In genomic region chr12:50549860-50550555, GRCm38 (mm10) we compare ENCODE assay signal across 9 mouse cellular contexts.
DNase-seq lines count a peak whose midpoint lies in the region; ATAC-seq lines count a peak whose summit lies in the region.
"Had no signal": no experiment of that assay in that cellular context is flagged by ENCODE, and none has a peak within 500 bp of the region (broad histone marks: within the 10 kb centered on the region; RNA-seq: fewer than 3 reads in every experiment).

No protein-coding gene starts in this region.

- peak overlapping the region; percentile 53 for H3K27ac ChIP-seq in forebrain, embryonic 15.5 days (replicated peaks)
- no peak overlapping the region for H3K27ac ChIP-seq in forebrain, embryonic 10.5 days
- no peak overlapping the region for H3K27ac ChIP-seq in neural tube, embryonic 15.5 days (replicated peaks)
- H3K27ac ChIP-seq: heart, embryonic 13.5 days had no signal

- no peak overlapping the region for H3K9ac ChIP-seq in forebrain, embryonic 15.5 days (replicated peaks)
- H3K9ac ChIP-seq in neural tube, embryonic 15.5 days (replicated peaks) = no peak overlapping the region
- H3K9ac ChIP-seq: heart, embryonic 13.5 days had no signal

- H3K4me2 ChIP-seq in forebrain, embryonic 15.5 days (replicated peaks) = no peak overlapping the region
- no peak overlapping the region for H3K4me2 ChIP-seq in neural tube, embryonic 15.5 days
- H3K4me2 ChIP-seq: heart, embryonic 13.5 days had no signal

- no peaks in the 10 kb centered on the region for H3K27me3 ChIP-seq in forebrain, embryonic 15.5 days
- H3K27me3 ChIP-seq in forebrain, embryonic 10.5 days (ENCODE audit: poor library complexity, severe bottlenecking) = 0 out of 2 replicates have a peak, but pooled peaks cover 6% of the 10 kb centered on the region
- H3K27me3 ChIP-seq in neural tube, embryonic 15.5 days (replicated peaks) = no peaks in the 10 kb centered on the region
- H3K27me3 ChIP-seq: heart, embryonic 13.5 days had no signal

- 41% methylated on average over 8 of the region's 8 CpGs for WGBS in forebrain, embryonic 15.5 days
- WGBS in forebrain, embryonic 10.5 days = 91% methylated on average over 8 of the region's 8 CpGs
- WGBS in neural tube, embryonic 15.5 days = 63% methylated on average over 8 of the region's 8 CpGs

- intact Hi-C loops in heart, postnatal 36 days (cut with DNase I) = loop anchor here (5.0 kb wide), 2 partner anchors 38 to 97 kb away; partner anchors contain the start of gene Prkd1

- H3K36me3 ChIP-seq in forebrain, embryonic 15.5 days = no peaks in the 10 kb centered on the region
- H3K36me3 ChIP-seq in forebrain, embryonic 10.5 days (replicated peaks) = no peaks in the 10 kb centered on the region
- H3K36me3 ChIP-seq in neural tube, embryonic 15.5 days = no peaks in the 10 kb centered on the region
- H3K36me3 ChIP-seq: heart, embryonic 13.5 days had no signal

- peaks cover 36% of the 10 kb centered on the region for H3K4me1 ChIP-seq in forebrain, embryonic 15.5 days
- H3K4me1 ChIP-seq in forebrain, embryonic 10.5 days = peaks cover 10% of the 10 kb centered on the region
- H3K4me1 ChIP-seq in neural tube, embryonic 15.5 days = peaks cover 13% of the 10 kb centered on the region

- H3K9me3 ChIP-seq in forebrain, embryonic 15.5 days = no peaks in the 10 kb centered on the region
- H3K9me3 ChIP-seq in forebrain, embryonic 10.5 days = no peaks in the 10 kb centered on the region
- H3K9me3 ChIP-seq in neural tube, embryonic 15.5 days (replicated peaks) = no peaks in the 10 kb centered on the region
- H3K9me3 ChIP-seq: heart, embryonic 13.5 days had no signal

- no peak overlapping the region for H3K4me3 ChIP-seq in forebrain, embryonic 15.5 days
- no peak overlapping the region for H3K4me3 ChIP-seq in forebrain, embryonic 10.5 days
- H3K4me3 ChIP-seq in neural tube, embryonic 15.5 days (replicated peaks) = no peak overlapping the region
- H3K4me3 ChIP-seq: heart, embryonic 13.5 days had no signal

- DNase-seq in forebrain, embryonic 10.5 days (ENCODE audit: extremely low spot score, low spot score) = no peak
- DNase-seq in NIH3T3 (ENCODE audit: low read depth) = peak; percentile 53
- DNase-seq in cerebellum, postnatal 25 days = peak; percentile 77 to 84
- peak; percentile 52 to 57 for DNase-seq in heart, postnatal 36 days
- no peak for DNase-seq in lung, postnatal 25 days (ENCODE audit: low spot score)

- peak; percentile 68 for ATAC-seq in forebrain, embryonic 15.5 days (replicated peaks)
- peak; percentile 38; the same call in 1 of the 2 replicates for ATAC-seq in neural tube, embryonic 15.5 days (ENCODE audit: low FRiP score)
- ATAC-seq in erythroblast, adult 5-6 weeks (replicated peaks; ENCODE audit: low FRiP score, poor library complexity, severe bottlenecking) = no peak

Comparison
In these comparisons a context has a peak if more than half of its experiments do, and no peak if none do; other contexts are left out.
1. DNase-seq: peak in NIH3T3 (single experiment), cerebellum, postnatal 25 days (2 of 2) and heart, postnatal 36 days (2 of 2); none in forebrain, embryonic 10.5 days (single experiment) and lung, postnatal 25 days (single experiment).